Mouse (Mus musculus) small intestine, adult 2 months (tissue): Measurements from ENCODE around the gene Cdc42ep4. TPM values are rescaled to one million over a fixed set of nuclear protein-coding genes. Genes with fewer than 3 reads are reported as not detected.

ENCODE experiments used
- H3K27ac ChIP-seq: fragments of 200-500 bp; 2 replicates; pipeline ENCODE4 v1.5.1; 2012; ENCODE audit warnings: low read depth, low read length, control low read depth, inconsistent platforms; ENCODE audit not compliant: insufficient read depth
- H3K27me3 ChIP-seq: fragments of 200-500 bp; 2 replicates; pipeline ENCODE4 v1.6.1; 2012; ENCODE audit warnings: mild to moderate bottlenecking, moderate library complexity, low read length, inconsistent platforms; ENCODE audit not compliant: control insufficient read depth, insufficient read depth
- H3K36me3 ChIP-seq: fragments of 200-500 bp; 2 replicates; pipeline ENCODE4 v1.6.1; 2012; ENCODE audit warnings: mild to moderate bottlenecking, low read length, control low read depth, inconsistent platforms; ENCODE audit not compliant: control insufficient read depth, insufficient read depth
- H3K4me1 ChIP-seq: fragments of 200-500 bp; 2 replicates; pipeline ENCODE4 v1.6.1; 2012; ENCODE audit warnings: low read length, inconsistent platforms, mixed read lengths; ENCODE audit not compliant: control insufficient read depth, insufficient read depth, insufficient read length
- H3K4me3 ChIP-seq: fragments of 200-500 bp; 2 replicates; pipeline ENCODE4 v1.5.1; 2012; ENCODE audit warnings: low read depth, mild to moderate bottlenecking, control low read depth, inconsistent platforms, low read length, moderate library complexity
- CTCF ChIP-seq: fragments of 200-500 bp; IDR thresholded peaks from 2 replicates; pipeline ENCODE4 v1.5.1; 2012; ENCODE audit warnings: low read depth, mild to moderate bottlenecking, control low read depth, inconsistent platforms, low read length, moderate library complexity, mixed read lengths; ENCODE audit not compliant: insufficient replicate concordance, insufficient read length; ENCODE audit errors: extremely low read depth
- POLR2A ChIP-seq: fragments of 200-500 bp; IDR thresholded peaks from 2 replicates; pipeline ENCODE4 v1.6.1; 2012; ENCODE audit warnings: low read depth, mild to moderate bottlenecking, control low read depth, inconsistent platforms, low read length, moderate library complexity
- WGBS: fragments of 180-500 bp; shearing (Covaris S2); methylation state at CpG from one replicate; pipeline ENCODE4 v1.1.7; 2018; 5-methylcytosine and 5-hydroxymethylcytosine counted together
- polyA plus RNA-seq: library from polyadenylated mRNA; depleted of rRNA; stranded (reverse); fragments of >200 nt; gene quantifications from 2 replicates; pipeline ENCODE4 v1.2.3, GENCODE M21; 2012

The Cdc42ep4 gene
- polyA plus RNA-seq, 1 experiment: 41.4 TPM

- no peaks in the 10 kb centered on the region for H3K4me1 ChIP-seq
- H3K27ac ChIP-seq: no peak overlapping the region
- WGBS: 78% methylated on average over 6 of the region's 6 CpGs
- H3K4me3 ChIP-seq: no peak overlapping the region
- H3K36me3 ChIP-seq: no peaks in the 10 kb centered on the region
- H3K27me3 ChIP-seq: no peaks in the 10 kb centered on the region
- no peak for TF ChIP-seq CTCF
- no peak for TF ChIP-seq POLR2A
Measured at GRCm38 (mm10) chr11:113764132-113764849, 12.6 kb upstream of the Cdc42ep4 start.

- Histone ChIP-seq H3K36me3 (no peaks in the 10 kb centered on the region), H3K4me1 (peaks cover 3% of the 10 kb centered on the region; the same call in 1 of the 2 replicates), H3K27me3 (no peaks in the 10 kb centered on the region), H3K4me3 (no peak overlapping the region), H3K27ac (no peak overlapping the region)
- WGBS: 34% methylated on average over 5 of the region's 5 CpGs
- TF ChIP-seq POLR2A (no peak), CTCF (no peak)
Measured at GRCm38 (mm10) chr11:113763449-113763848, 11.8 kb upstream of the Cdc42ep4 start.

GRCm38 (mm10) chr11:113762136-113762797 lies 10.6 kb upstream of the Cdc42ep4 start:
- H3K4me3 ChIP-seq: no peak overlapping the region
- peaks cover 3% of the 10 kb centered on the region; the same call in 1 of the 2 replicates for H3K4me1 ChIP-seq
- 81% methylated on average over 8 of the region's 8 CpGs for WGBS
- H3K36me3 ChIP-seq: no peaks in the 10 kb centered on the region
- H3K27me3 ChIP-seq: no peaks in the 10 kb centered on the region
- H3K27ac ChIP-seq: no peak overlapping the region
- TF ChIP-seq CTCF (no peak), POLR2A (no peak)

- Histone ChIP-seq H3K4me3 (no peak overlapping the region), H3K4me1 (peaks cover 3% of the 10 kb centered on the region; the same call in 1 of the 2 replicates), H3K27ac (no peak overlapping the region), H3K27me3 (no peaks in the 10 kb centered on the region), H3K36me3 (no peaks in the 10 kb centered on the region)
- 85% methylated on average over 7 of the region's 7 CpGs for WGBS
- no peak for TF ChIP-seq POLR2A
- TF ChIP-seq CTCF: no peak
Measured at GRCm38 (mm10) chr11:113761646-113762045, 10.0 kb upstream of the Cdc42ep4 start.

- Histone ChIP-seq H3K27me3 (no peaks in the 10 kb centered on the region), H3K4me3 (no peak overlapping the region), H3K36me3 (no peaks in the 10 kb centered on the region), H3K27ac (no peak overlapping the region), H3K4me1 (peaks cover 3% of the 10 kb centered on the region; the same call in 1 of the 2 replicates)
- TF ChIP-seq POLR2A: no peak
- TF ChIP-seq CTCF: no peak
- WGBS: 72% methylated on average over 7 of the region's 7 CpGs
Measured at GRCm38 (mm10) chr11:113760476-113760875, 8.8 kb upstream of the Cdc42ep4 start.

- Histone ChIP-seq H3K27ac (no peak overlapping the region), H3K4me1 (peaks cover 3% of the 10 kb centered on the region; the same call in 1 of the 2 replicates), H3K4me3 (no peak overlapping the region), H3K36me3 (no peaks in the 10 kb centered on the region), H3K27me3 (no peaks in the 10 kb centered on the region)
- TF ChIP-seq POLR2A: no peak
- TF ChIP-seq CTCF: no peak
- 92% methylated on average over 5 of the region's 5 CpGs for WGBS
Measured at GRCm38 (mm10) chr11:113758851-113759250, 7.2 kb upstream of the Cdc42ep4 start.

GRCm38 (mm10) chr11:113756578-113756977 lies 4.9 kb upstream of the Cdc42ep4 start:
- Histone ChIP-seq H3K27me3 (no peaks in the 10 kb centered on the region), H3K27ac (no peak overlapping the region), H3K4me3 (no peak overlapping the region), H3K36me3 (no peaks in the 10 kb centered on the region), H3K4me1 (peaks cover 3% of the 10 kb centered on the region; the same call in 1 of the 2 replicates)
- WGBS: 88% methylated on average over 12 of the region's 12 CpGs
- TF ChIP-seq POLR2A (no peak), CTCF (no peak)
